Mouse (Mus musculus) lung, postnatal 25 days (tissue): Measurements from ENCODE around the gene Gzf1.

Experiments
- DNase-seq: peaks from one replicate; pipeline ENCODE4 v3.0.0; 2022; ENCODE audit warnings: low spot score

Gene Gzf1

DNA sequence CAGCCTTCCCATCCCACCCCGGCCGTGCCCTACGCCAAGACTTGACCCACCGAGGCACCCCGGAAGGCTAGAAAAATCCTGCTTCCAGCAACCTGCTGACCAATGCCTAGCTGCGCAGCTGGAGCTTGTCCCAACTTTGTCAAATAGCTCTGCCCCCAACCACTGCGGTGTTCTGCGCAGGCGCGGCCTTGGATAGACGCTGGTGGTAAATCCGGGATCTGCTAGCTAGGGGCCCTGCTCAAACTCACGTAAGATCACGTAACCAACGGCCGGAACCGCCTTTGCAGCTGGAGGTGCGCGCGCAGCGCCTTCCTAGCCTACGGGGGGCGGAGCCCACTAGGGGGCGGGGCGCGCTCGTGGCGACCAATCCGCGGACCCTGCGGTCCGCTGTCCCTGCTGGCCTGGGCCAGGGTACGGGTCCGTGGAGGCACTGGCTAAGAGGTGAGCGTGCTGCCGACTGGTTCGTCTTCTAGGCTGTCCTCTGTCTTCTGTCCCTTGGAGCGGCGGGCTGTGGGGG, at the start of gene Gzf1:
Gene Gzf1 (plus strand): TSS at position 249 of the 517 bp plus-strand sequence.
- peak; percentile 99 for DNase-seq

DNA sequence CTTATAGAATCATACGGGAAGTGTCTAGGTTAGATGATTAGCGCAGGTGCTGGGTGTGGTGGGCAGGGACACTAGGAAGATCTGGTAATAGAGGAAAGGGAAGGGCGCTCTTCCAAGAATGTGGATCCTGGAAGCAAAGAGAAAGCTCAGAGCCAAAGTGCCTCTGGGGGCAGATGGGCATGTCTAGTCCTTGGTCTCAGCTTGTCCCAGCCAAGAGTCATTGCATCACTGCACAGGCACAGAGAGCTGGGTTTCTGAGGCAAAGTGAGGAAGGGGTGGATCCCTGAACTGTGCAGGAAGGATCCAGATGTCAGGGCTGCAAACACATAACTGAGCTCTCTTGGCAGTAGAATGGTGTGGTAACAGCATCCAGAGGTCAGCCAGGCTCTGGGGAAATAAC, 49.2 kb upstream of the Gzf1 start:
- peak; percentile 29 for DNase-seq

DNA sequence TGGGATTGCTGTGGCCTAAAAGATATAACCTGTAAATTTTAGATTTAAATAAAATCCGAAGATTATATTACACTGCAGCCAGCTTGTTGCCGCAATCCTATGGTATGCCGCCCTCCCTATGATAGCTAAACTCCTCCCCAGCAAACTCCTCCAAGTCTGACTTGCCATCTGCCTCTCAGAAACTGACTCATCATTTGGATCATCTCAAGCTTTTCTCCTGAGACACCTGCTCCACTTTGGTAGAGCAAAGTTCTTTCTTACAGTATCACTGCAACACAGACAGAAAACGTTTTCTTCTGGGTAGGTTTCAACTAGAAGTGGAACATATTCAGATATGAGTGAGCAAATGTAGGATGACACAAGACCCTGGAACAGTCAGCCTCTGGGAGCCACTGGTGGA, 46.4 kb upstream of the Gzf1 start:
- DNase-seq: no peak

DNA sequence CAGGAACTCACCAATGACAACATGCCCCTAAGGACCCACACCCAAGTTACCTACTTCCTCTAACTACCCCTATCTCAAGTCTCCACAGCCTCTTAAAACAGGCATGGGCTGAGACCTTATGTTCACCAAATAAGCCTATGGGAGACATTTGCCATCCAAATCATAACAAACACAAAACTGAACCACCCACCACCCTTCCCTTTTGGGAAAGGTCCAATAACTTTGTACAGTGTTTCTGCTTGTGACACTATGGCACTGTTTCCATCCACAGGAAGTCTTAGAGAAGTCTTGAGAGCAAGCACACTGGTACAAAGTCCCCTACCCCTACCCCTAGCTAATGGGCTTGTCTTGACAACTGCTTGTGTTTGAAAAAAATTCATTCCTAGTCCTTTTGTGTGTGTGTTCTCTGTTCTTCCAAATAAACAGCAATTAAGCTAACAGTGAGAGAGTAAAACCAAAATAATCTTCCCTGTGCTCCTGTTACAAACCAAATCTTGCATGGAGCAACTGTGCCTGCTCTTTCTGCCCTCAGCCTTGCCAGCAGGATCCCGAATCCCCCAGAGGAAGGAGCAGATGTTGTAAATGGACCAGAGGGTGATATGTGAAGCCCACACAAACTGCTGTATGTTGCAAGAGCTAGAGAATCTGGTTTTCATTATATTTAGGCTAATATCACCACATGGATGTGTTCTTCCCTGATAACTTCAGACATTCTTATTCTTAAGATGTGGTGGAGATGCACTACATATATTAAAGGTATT, 38.0 kb upstream of the Gzf1 start:
- no peak for DNase-seq

DNA sequence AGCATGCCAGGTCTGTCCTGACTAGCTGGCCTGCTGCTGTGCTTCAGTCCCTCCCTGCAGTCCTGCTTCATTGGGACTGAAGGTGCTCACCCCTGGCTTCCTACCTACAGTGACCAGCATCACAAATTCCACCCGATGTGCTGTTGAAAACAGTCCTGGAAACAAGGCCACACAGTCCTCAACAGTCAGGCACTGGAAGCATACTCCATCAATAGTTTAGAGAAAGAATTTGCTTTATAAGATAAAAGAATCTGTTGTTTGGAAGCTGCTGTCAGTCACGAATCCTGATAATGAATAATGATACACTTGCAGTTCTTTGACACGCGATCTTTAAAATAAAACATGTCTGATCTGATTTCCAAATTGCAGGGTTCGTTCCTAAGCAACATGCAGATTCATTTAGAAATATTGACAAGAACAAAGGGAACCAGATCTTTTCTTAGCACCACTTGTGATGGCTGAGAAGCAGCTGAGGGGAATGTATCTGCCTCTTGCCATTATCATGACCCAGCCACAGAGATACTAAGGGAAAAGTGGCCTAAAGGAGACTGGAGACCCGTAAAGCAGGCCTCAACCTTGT, 36.3 kb upstream of the Gzf1 start:
- no peak for DNase-seq

DNA sequence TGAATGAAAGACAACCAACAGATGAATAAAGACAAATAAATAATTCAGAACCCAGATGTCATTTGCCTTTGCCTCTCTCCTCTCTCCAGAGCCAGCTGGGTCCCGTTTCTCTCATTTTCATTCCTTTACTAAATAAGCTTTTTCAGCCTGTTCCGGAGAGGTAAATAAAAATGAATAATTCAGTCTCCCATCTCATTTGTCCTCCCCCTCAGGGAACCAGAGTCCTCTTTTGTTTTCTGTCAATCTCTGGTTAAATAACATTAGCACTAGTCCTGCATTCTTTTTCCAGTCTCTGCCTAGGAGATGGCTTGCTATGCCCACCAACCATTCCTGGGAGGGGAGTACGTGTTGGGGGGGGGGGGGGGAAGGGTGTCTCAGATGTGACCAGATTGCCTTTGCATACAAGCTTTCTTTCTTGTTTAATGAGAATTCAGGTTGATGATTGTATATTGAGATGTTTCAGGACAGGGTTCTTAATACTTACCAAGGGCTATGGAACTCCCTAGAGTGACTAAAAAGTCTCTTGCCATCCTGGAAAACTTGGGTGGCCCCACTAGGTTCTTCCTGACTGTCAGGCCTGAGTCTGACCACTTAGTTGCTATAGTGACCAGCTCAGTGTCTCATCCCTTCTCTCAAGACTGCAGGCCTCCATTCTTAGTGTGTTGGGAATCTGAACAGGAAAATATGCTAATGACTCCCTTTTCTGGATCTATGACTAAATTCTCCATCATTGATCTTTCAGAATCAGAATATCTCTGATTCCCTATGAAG, 30.1 kb upstream of the Gzf1 start:
- no peak for DNase-seq

DNA sequence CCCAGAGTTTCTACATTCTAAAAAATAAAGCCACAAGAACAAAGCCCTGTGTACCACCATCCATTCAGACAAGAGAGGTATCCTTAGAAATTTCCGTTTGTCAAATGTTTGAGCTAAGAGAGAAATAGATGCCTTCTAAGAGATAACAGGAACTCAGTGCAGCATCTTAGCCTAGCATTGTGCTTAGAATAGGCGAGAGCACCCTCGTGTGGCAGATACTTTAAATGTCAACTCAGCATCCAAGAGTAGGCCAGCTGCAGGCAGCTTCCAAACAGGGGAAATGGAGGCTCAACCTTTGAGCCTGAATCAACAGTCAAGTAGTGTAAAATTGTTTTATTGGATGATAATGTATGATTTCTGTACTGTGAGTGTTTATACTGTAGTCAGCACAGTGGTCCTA, 25.9 kb upstream of the Gzf1 start:
- DNase-seq: peak; percentile 66

DNA sequence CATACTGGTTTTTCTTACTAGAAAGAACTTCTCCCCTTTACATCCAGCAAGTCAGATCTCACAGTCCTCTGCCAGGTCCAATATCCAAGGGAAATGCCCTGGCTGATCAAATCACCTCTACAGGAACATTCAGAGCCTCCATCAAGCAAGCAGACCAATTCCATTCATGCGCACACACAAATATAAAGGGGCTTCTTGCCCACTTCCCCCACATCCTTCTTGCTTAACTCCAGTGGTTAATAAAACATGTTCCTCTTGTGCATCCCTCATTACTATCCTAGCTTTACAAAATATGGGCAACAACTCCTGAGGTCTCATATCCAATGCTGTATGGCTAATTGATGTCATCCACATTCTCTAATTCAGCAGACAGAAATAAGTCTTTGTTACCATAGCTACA, 17.4 kb upstream of the Gzf1 start:
- DNase-seq: no peak

DNA sequence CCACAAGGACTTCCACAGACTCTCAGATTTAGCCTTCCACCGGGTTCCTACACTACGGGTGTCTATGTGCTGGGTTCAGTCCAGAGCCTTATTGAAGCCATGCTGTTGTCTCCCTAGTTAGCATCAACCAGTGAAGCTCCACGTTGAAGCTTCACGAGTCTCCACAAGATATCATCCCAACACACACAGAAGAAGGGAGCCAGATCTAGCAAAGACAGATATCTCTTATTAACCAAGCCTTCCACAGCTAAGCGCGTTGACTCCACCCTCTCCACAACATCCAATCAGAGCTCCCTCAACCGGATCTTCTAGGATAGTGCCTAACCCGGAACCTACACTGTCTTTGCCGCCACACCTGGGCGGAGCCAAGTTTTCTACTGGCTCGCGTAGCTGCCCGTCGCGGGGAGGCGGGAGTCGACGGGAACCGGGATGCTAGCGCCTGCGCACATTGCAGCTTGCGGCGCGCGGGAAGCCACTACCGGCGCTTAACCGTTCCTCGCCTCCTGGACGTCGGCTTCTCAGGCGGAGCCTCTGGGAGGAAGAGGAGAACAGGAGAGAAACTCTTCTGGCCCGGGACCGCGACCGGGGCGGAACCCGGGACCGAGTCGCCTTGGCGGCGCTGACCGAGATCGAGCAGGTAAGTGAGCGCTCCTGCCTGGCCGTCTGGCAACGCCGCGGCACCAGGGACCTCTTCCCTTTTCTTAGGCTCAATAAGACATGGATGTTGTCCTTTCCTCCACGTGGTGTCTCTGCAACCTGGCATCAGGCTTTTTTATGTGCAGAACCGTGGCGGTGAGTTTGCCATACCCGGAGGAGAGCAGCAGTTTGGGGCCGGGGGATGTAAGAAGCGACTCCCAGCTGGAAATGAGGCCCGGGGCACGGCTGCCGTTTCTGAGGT, 8.4 kb upstream of the Gzf1 start, which contains the start of gene Nxt1:
Gene Nxt1 (plus strand): TSS at position 403 of the 898 bp plus-strand sequence.
- DNase-seq: peak; percentile 99

DNA sequence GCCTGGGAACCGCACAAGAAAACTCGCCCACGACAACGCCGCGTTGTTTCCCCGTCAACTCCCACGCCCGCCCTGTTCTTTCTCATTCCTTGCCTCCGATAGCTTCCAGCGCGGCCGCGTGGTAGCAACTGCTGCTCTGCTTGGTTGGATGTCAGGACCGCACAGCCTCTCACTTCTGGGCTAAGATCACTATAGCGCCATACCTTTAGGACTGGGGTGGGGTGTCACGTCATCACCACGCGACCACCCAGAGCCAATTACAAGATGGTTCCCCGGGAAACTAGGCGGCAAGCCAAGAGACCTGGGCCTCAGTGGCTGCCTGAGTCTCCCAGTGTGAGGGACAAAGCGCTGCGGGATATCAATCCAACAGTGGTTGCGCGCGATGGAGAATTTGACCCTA, 3.0 kb upstream of the Gzf1 start:
- DNase-seq: no peak

DNA sequence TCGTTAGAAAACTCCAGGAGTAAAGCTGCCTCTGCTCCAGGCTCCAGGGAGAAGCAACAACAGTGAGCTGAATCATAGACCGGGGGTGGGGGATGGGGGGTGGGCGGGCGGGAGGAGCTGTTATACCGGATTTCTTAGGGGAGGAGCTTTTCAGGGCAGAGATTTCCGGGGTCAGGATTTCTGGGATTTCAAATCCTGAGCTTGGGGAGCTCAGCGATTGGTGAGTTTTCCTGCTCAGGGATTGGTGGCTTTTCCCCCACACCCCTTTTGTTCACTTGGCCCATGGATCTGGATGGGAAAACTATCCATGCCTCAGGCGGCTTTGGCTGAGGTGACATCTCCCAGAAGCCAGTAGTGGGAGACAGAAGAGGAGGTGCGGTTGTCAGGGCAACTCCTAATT, 1.5 kb upstream of the Gzf1 start:
- DNase-seq: peak; percentile 72

DNA sequence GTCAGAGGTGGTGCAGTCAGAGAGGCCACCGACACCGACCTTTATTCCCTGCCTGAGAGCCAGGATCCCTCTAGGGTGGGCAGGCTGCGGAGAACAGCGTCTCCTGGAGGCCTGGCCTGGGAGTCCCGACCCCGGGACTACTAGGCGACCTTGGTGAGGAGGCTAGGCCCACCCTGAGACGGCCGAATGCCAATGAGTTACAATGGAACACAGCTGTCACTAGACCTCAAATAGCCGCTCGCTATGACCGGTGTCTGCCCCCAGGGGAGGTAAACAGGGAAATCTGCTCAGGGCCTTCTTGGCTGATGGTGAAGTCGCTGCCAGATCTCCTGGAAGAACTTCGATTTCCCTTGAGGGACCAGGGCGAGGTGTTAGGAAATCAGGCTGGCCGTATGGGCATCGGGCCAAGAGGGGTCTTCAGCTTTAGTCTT, 653 bp downstream of the Gzf1 start:
- DNase-seq: peak; percentile 46

DNA sequence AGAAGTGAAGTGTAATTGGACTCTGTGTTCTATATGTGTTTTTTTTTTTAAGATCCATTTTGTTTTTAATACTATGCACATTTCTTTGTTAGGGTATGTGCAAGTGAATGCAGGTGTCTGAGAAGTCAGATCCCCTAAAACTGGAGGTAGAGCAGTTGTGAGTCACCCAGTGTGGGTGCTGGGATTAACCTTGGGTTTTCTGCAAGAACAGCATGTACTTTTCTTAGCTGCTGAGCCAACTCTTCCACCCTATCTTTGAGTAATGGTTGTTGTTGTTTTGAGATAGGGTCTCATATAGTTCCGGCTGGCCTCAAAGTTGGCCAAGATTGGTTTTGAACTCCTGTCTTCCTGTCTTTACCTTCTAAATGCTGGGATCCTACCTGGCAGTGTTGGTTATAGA, 2.2 kb downstream of the Gzf1 start:
- DNase-seq: no peak

DNA sequence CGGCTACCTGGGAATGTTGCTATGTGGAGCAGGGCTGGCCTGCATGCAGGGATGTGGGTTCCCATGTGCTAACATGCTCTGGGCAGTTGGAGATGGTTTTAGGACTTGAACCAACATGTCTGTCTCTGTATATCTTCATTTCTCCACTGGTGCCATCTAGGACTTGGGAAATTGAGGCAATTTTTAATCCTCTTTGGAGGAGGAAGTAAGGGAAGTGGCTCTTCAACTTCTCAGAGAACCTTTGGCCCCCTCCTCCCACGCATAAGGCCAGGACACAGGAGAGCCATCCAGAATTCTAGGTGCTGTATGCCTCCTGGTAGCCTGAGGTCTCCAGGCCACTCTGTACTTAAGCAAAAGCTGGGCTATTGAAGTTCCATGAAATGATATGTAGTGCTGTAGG, 4.1 kb downstream of the Gzf1 start:
- no peak for DNase-seq

DNA sequence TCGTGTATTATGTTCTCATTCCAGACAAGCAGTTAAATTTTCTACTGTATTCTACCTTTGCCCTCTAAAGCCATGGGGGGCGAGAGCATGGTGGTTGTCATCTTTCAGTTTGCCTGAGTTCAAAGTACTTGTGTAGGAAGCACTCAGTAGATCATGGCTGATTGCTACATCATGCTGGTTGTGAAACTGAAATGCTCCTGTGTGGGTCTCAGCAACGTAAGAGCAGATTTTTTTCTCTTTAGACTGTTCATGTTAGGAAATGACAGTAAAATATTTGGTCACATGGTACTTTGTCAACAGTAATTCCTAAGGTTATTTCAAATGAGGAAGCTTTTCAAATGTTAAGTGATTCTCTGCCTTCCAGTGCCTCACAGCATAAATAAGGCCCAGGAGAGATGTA, 4.9 kb downstream of the Gzf1 start:
- DNase-seq: peak; percentile 73

DNA sequence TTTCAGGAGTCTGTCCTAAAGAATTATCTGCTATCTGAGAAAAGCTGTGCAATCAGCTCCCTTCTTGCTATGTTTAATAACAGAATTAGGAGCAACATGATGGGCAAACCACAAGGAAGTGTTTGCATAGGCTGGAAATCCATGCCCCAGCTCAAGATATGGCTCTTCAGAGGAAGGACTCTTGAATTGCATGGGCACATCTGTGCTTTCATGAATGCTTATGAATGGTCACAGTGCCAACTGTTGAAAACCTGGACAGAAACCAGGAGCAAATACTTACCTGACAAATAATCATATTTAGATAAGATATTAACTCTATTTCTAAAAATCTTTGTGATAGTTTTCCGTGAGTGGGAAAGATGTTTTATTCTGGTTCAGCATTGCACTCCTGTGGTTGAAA, 6.0 kb downstream of the Gzf1 start:
- peak; percentile 54 for DNase-seq

DNA sequence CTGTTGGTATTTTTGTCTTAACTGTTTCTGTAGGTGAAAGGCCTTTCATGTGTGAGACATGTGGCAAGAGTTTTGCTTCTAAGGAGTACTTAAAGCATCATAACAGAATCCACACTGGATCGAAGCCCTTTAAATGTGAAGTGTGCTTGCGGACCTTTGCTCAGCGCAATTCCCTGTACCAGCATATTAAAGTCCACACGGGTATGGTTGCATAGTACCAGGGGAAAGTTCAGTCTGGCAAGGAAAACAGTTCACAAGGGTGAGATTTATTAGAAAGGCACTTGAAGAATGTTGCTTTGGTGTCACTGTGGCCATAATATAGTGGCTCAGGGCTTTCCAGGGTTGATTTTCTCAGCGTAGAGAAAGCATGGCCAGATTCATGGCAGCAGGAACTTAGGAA, 7.1 kb downstream of the Gzf1 start:
- DNase-seq: no peak

DNA sequence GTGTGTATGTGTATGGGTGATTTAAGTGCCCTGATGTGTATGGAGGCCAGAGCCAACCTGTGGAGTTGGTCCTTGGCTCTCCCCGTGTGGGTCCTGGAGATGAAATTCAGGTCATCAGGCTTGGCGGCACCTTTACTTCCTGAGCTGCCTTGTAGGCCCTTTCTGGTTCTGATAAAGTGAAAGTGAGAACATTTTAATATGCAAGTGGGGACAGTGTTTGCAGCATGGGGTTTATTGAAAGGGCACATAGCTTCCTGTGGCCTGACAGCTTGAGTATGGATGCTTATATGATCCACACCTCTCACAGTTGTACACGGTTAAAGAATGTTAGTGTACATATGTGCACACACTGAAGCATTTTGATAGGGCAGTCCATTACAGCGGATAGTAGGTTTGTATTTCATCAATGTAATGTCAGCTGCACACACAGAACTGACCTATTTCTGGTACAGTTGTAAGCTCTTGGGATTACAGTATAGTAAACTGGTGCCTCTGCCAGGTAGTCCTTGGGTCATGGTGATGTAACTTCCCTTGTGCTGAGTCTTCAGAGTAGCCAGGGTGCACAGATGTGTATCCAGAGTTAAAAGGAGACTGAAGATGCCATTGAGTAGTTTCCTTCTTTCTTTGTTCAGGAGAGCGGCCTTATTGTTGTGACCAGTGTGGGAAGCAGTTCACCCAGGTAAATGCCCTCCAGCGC, 8.8 kb downstream of the Gzf1 start:
- no peak for DNase-seq

DNA sequence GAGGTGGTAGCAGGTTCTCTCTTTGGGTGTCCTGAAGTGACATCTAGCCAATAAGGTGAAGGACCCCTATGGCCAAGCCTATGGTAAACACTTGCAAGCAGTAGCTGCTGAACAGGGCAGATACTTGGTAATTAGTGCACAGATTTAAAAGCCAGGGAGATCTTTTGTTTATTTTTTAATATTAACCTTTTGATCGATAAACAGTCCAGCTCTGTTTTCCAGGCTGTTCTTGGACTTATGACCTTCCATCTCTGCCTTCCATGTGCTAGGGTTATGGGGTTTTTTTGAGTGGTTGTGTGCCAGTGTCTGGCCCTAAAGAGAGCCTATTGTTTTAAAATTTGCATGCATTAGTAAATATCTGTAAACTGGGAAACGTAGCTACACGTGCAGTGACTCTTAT, 9.5 kb downstream of the Gzf1 start:
- DNase-seq: no peak

DNA sequence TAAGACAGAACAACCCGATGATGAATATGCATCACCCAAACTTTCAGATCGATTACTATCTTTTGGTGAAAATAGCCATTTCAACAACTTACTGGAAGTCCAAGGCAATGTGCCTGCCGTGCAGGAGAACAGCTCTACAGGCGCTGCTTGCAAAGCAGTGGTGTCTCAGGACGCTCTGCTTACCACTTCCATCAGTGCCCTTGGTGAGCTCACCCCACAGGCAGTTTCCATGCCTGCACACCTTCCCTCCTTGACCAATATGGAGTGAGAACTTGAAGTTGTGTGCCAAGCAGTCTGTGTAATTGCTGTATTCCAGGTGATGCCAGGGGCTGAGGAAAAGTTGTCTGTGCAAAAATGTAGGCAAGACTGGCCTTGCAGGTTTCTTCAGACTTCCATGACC, 10.0 kb downstream of the Gzf1 start:
- no peak for DNase-seq

DNA sequence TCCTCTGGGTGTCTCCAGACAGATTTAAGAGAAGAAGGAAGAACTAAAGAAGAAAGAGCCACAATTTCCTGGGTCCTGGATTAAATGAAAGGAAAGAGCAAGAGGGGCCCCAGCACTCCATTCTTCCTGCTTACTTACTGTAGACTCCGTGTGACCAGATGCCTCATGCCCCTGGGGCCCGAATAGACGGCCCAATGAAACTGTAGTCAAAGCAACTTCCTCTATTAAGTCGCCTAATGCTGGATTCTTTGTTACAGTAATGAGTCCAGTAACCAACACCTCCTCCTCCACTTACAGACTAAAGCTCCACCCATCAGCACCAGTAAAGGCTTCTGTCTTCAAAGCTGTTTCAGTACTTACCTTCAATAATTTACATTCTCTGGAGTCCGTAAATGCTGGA, 17.7 kb downstream of the Gzf1 start:
- no peak for DNase-seq
